Mouse (Mus musculus) neural tube, embryonic 10.5 days (tissue): ENCODE data around the gene Perm1.

Experiments
- DNase-seq: peaks from one replicate; pipeline ENCODE4 v3.0.0-alpha.2; 2017; ENCODE audit warnings: low spot score; ENCODE audit errors: extremely low spot score

The Perm1 gene

GRCm38 (mm10) chr4:156215649-156216048 is at the start of gene Perm1:
Gene Perm1 (plus strand): TSS chr4:156215868.
- no peak for DNase-seq

DNA sequence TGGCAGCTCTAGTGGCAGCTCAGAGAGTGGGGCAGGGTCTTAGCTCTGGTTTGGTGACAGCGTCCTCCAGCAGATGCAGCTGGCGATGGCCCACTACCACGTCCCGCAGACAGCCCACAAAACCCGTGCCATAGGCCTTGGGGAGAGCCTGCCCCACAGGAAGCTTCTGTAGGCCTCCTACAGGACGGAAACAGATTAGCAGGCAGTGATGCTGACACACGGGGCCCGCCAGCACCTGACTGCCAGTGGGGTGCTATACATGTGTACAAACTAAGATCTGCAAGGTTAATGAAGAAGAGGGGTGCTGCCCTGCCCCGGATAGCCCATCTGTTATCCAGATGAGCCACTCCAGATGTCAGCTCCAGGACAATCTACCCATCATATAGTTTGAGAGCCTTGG is 49.2 kb upstream of the Perm1 start:
- DNase-seq, result no peak

- no peak for DNase-seq
Observed at GRCm38 (mm10) chr4:156168611-156169010, 47.1 kb upstream of the Perm1 start.

DNA sequence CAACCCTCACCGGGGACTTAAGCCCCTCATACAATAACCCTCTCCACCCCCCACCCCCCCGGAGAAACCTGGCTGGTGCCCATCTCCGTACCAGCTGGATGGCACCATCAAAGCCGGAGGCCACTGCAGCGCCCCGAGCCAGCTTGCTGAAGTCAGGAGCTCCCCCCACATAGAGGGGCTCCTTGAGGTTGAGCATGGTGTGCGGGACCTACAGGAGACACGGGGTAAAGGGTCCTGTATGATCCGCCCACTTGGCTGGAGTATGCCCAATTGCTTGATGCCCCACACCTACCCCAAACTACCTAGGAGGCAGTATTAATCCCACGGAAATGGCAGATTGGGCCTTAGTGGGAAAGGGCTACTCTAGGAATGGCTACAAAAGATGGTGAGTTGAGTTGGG is 46.5 kb upstream of the Perm1 start:
- no peak for DNase-seq

GRCm38 (mm10) chr4:156171828-156172227 is 43.8 kb upstream of the Perm1 start:
- DNase-seq, result no peak

DNA sequence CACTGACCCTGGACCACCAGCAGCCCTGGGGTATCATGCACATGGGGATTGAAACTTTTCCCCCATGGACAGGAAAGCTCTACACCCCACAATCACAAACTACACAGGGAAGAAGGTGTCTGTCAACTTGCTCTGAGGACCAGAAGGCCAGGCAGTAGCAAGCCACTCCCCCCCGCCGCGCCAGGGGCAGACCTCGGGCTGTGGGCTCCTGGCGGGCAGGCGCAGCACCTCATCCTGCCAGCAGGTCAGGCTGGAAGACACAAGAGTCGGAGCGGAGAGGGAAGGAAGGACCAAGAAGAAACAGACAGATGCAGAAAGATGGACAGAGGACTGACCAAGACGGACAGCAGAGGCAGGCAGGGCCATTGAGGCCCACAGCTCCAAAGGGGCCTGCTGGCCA is 38.0 kb upstream of the Perm1 start:
- DNase-seq, result no peak

GRCm38 (mm10) chr4:156183747-156184146 is 31.9 kb upstream of the Perm1 start:
- DNase-seq, result no peak

- no peak for DNase-seq
Observed at GRCm38 (mm10) chr4:156184291-156184954, 31.2 kb upstream of the Perm1 start.

- peak; percentile 30 for DNase-seq
Observed at GRCm38 (mm10) chr4:156185456-156185949, 30.2 kb upstream of the Perm1 start.

GRCm38 (mm10) chr4:156185950-156186850 is 29.5 kb upstream of the Perm1 start:
- DNase-seq, result peak; percentile 63

DNA sequence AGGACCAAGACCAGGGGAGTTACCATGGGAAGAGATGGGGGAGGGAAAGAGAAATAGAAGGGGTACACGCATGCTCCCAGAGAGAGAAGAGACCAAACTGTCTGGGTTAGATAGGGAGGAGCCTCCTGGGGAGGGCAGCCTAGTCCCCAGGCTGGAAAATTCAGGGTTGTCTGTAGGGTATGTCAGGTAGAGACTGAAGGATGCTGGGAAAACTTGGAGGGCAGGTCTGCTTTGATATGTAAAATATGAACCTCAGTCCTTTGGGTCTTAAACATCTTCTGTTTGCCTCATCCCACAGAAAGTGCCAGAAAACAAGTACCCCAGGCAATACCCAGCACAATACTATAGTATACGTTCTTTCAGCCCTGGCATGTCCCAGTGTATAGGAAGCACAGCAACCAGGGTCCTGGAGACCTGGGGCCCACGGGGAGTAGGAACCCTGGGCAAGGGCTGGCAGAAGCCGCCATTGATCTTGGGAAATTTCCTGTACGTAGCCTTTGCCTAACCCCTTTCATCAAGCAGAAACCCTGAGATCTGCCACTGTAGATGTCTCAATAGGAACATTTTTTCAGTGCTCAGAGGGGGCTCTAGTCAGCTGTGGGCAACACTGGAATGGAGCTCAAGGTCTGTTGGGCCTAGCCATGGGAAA is 27.4 kb upstream of the Perm1 start:
- no peak for DNase-seq

- peak; percentile 64 for DNase-seq
Observed at GRCm38 (mm10) chr4:156188811-156189323, 26.8 kb upstream of the Perm1 start.

- no peak for DNase-seq
Observed at GRCm38 (mm10) chr4:156192421-156193199, 23.1 kb upstream of the Perm1 start.

GRCm38 (mm10) chr4:156193200-156193590 is 22.5 kb upstream of the Perm1 start:
- DNase-seq, result no peak

- DNase-seq, result no peak
Observed at GRCm38 (mm10) chr4:156193906-156194305, 21.8 kb upstream of the Perm1 start.

DNA sequence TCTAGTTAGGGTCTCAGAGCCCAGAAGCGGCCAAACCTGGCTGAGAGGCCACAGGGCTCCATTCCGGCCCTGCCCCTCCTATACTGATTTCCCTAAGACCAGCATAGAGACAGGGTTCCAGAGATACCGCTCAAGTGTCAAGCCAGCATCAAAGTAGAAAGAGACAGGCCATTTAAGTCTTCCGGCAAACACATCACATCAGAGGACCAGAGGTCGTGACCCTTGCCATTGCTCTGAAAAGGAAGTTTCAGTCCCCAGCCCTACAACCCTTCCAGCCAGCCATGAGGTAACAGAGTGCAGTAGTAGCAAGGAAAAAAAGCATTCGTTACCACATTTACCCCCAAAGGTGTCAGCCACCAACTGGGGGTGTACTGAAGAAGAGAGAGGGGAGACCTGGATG is 21.3 kb upstream of the Perm1 start:
- DNase-seq, result no peak

GRCm38 (mm10) chr4:156195927-156196870 is 19.5 kb upstream of the Perm1 start:
- DNase-seq, result peak; percentile 61

GRCm38 (mm10) chr4:156197131-156197828 is 18.4 kb upstream of the Perm1 start, which contains the start of gene Agrn:
Gene Agrn (minus strand): TSS chr4:156197488.
- DNase-seq, result peak; percentile 79

DNA sequence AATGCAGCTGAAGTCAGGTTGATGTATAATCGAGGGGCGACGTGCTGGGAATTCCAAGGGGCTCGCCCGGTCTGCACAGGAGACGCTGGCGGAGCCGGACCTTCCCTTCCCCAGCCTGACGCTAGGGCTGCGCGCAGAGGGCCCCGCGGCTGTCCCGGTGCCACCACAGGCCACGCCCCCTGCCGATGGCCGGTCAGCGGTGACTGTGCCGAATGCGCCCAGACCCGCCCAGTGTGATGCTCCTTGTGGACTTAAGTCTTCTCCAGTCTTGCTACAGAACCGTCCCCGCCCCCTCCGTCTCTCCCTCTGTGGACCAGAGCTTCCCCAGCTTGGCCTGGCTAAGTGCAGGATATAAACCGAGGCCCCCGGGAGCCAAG is 17.9 kb upstream of the Perm1 start:
- peak; percentile 94 for DNase-seq
